Mouse (Mus musculus): ENCODE measurements around the gene Slc6a19.

The Slc6a19 gene

DNA sequence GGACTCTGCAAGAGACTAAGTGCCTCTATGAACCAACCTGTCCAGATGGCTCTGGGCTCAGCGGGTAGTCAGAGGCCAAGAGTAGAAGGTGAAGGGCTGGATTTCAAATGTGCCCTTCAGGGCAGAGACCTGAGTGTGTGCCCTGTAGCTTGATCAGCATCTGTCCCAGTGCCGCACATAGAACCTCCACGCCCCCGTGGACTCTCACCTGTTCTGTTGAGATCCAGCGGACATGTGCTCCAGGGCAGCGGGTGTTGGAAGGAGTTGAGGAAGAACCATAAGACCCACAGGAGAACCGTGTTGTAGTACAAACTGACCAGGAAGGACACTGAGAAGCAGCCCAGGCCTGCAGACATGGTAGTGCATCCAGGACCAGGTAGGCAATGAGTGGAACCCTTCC lies 29.5 kb downstream of the Slc6a19 start:
- DNase-seq (ENCODE audit: extremely low spot score, low read depth, low spot score) = no peak

- no peak for DNase-seq (ENCODE audit: extremely low spot score, low read depth, low spot score)
Measured at GRCm38 (mm10) chr13:73660163-73660695, 44.4 kb downstream of the Slc6a19 start.

GRCm38 (mm10) chr13:73658953-73659352 lies 45.7 kb downstream of the Slc6a19 start:
- DNase-seq (ENCODE audit: extremely low spot score, low read depth, low spot score) = peak; percentile 2

DNA sequence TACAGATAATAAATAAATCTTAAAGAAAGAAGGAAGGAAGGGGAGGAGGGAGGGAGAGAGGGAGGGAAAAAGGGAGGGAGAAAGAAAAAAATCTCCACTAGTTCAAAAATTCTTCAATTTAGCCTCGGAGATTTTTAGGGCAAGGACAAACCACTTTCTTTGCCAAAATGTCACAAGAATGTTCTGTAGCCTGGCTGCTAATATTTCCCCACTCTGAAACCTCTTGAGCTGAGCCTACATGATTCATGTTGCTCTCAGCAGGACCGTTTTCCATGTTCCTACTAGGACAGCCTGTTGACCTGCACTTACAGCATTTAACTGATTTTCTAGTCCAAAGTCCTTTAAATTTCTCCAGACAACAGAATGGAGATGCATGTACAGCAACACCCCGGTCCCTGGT lies 49.7 kb downstream of the Slc6a19 start:
- DNase-seq (ENCODE audit: extremely low spot score, low read depth, low spot score) = no peak

DNA sequence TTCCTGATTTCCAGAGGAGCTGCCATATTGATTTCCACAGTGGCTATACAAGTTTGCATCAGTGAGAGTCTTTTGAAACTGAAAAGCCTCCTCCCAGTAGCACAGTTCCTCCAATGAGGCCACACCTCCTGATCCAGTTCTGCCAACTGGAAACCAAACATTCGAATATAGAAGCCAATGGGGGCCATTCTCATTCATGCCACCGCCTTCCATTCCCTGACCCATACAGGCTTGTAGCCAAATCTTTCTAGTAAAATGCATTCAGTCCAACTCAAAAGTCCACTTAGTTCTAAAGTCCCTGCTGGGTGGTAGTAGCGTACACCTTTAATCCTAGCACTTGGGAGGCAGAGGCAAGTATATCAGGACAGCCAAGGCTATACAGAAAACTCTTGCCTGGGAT lies 51.4 kb downstream of the Slc6a19 start:
- DNase-seq (ENCODE audit: extremely low spot score, low read depth, low spot score) = no peak

- DNase-seq (ENCODE audit: extremely low spot score, low read depth, low spot score) = no peak
Measured at GRCm38 (mm10) chr13:73646397-73647087, 58.1 kb downstream of the Slc6a19 start.

GRCm38 (mm10) chr13:73641296-73641695 lies 63.4 kb downstream of the Slc6a19 start:
- no peak for DNase-seq (ENCODE audit: extremely low spot score, low read depth, low spot score)

- DNase-seq (ENCODE audit: extremely low spot score, low read depth, low spot score) = no peak
Measured at GRCm38 (mm10) chr13:73637826-73638225, 66.8 kb downstream of the Slc6a19 start.

DNA sequence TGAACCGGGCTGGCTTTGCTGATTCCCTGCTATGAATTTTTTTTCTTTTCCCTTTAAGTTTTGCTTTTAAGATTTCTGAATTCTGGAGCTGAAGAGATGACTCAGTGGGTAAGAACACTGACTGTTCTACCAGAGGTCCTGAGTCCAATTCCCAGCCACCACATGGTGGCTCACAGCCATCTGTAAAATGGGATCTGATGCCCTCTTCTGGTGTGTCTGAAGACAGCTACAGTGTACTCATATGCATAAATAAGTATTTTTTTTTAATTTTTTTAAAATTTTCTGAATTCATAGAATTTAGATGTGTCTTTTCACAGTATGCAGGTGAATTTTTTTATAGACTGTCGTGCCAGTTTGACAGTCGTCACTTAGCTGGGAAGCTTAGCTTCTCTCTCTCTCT lies 72.8 kb downstream of the Slc6a19 start:
- DNase-seq (ENCODE audit: extremely low spot score, low read depth, low spot score) = no peak
